ENCODE assay signal across 30 mouse cellular contexts in the genomic region with DNA sequence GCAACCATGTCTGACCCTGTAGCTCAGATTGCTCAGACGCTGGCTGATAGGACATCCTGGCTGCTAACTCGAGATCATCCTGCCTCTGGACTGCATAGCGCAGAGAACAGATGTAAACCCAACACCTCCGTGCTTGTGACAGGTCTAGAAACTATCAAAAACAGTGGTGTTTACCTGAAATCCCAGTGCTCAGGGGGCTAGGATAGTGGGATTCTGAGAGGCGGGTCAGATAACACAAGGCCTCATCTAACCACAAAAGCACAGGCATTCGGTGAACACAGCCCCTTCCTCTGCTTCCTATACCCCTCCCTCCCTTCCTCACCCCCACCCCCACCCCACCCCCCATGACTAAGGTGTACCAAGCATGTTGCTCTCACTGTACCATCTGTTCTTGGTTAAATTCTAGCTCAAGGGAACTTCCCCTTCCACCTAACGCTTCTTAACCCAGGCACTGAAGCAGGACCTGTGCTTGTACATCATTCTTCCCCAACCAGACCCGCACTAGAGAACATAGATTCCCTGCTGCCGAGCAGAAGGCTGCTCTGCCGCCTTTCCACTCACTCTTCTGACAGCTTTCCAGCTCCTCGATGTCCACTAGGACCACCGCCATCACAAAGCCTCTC. TPM values are rescaled to one million over a fixed set of nuclear protein-coding genes. Genes with fewer than 3 reads are reported as not detected.
DNase-seq lines count a peak whose midpoint lies in the region; ATAC-seq and TF ChIP-seq lines count a peak whose summit lies in the region.
"Had no signal": no experiment of that assay in that cellular context is flagged by ENCODE, and none has a peak within 500 bp of the region (broad histone marks: within the 10 kb centered on the region; RNA-seq: fewer than 3 reads in every experiment).

No protein-coding gene starts in this region.

- no peak overlapping the region for H3K9ac ChIP-seq in forebrain, embryonic 16.5 days (replicated peaks; ENCODE audit: low read depth, low read length)
- H3K9ac ChIP-seq in MEL (ENCODE audit: control insufficient read depth, low read depth, low read length, poor library complexity, severe bottlenecking): no peak overlapping the region
- H3K9ac ChIP-seq: embryonic facial prominence, embryonic 15.5 days; forebrain, postnatal 0 days; limb, embryonic 13.5 days; liver, embryonic 13.5 days; lung, embryonic 14.5 days; midbrain, embryonic 13.5 days had no signal

- no peak overlapping the region for H3K4me3 ChIP-seq in forebrain, embryonic 10.5 days
- no peak overlapping the region for H3K4me3 ChIP-seq in forebrain, embryonic 16.5 days (replicated peaks; ENCODE audit: low read length)
- no peak overlapping the region for H3K4me3 ChIP-seq in thymus, adult 2 months (ENCODE audit: control insufficient read depth, insufficient read depth, low read length)
- H3K4me3 ChIP-seq in MEL (ENCODE audit: control insufficient read depth in 1 of 2, insufficient read depth in 1 of 2, low read depth in 2 of 2, low read length in 2 of 2): no peak overlapping the region
- H3K4me3 ChIP-seq: embryonic facial prominence, embryonic 15.5 days; layer of hippocampus, adult 2 months; limb, embryonic 13.5 days; liver, embryonic 13.5 days; megakaryocyte, embryonic 14.5 days; midbrain, embryonic 13.5 days had no signal

- H3K36me3 ChIP-seq in forebrain, embryonic 10.5 days (replicated peaks): no peaks in the 10 kb centered on the region
- no peaks in the 10 kb centered on the region for H3K36me3 ChIP-seq in forebrain, embryonic 16.5 days (ENCODE audit: control insufficient read depth, insufficient read depth)
- no peaks in the 10 kb centered on the region for H3K36me3 ChIP-seq in thymus, adult 2 months (ENCODE audit: control insufficient read depth, insufficient read depth, low read length)
- peaks cover 0 to 2% of the 10 kb centered on the region in 2 experiments; a peak in 2 of 4 replicates for H3K36me3 ChIP-seq in MEL (ENCODE audit: control insufficient read depth in 1 of 2, insufficient read depth in 2 of 2, low read length in 2 of 2)
- H3K36me3 ChIP-seq: embryonic facial prominence, embryonic 15.5 days; G1E; limb, embryonic 13.5 days; liver, embryonic 13.5 days; midbrain, embryonic 13.5 days had no signal

- H3K4me1 ChIP-seq in forebrain, embryonic 10.5 days: peaks cover 42% of the 10 kb centered on the region
- H3K4me1 ChIP-seq in forebrain, embryonic 16.5 days (replicated peaks; ENCODE audit: control insufficient read depth, insufficient read depth, low read length): peaks cover 12% of the 10 kb centered on the region
- peaks cover 49% of the 10 kb centered on the region for H3K4me1 ChIP-seq in thymus, adult 2 months (replicated peaks; ENCODE audit: control insufficient read depth, insufficient read depth, low read length)
- peaks cover 0 to 6% of the 10 kb centered on the region in 2 experiments for H3K4me1 ChIP-seq in MEL (ENCODE audit: control insufficient read depth in 1 of 2, insufficient read depth in 2 of 2, low read length in 2 of 2)

- TF ChIP-seq EP300 in MEL (IDR thresholded peaks at IDR 0.05; ENCODE audit: low read depth in 1 of 2, low read length in 2 of 2): no peak

- no peak for DNase-seq in forebrain, embryonic 10.5 days (ENCODE audit: extremely low spot score, low spot score)
- no peak for DNase-seq in thymus, adult 2 months
- DNase-seq in thymus, postnatal 10 days (ENCODE audit: low spot score in 2 of 2): no peak
- peak; percentile 55 for DNase-seq in MEL (ENCODE audit: low read depth, low spot score)
- no peak for DNase-seq in frontal cortex, postnatal 36 days (ENCODE audit: low spot score in 2 of 2)
- DNase-seq: adrenal gland, adult 8-10 months; cerebellum, adult 18-20 months; cerebellum, postnatal 14 days; forebrain, postnatal 0 days; kidney, postnatal 25 days; liver, embryonic 13.5 days; lung, embryonic 14.5 days had no signal

- TF ChIP-seq POLR2A in thymus, adult 2 months (IDR thresholded peaks at IDR 0.05; ENCODE audit: control insufficient read depth, extremely low read depth, insufficient read depth, low read length, poor library complexity): no peak
- no peak for TF ChIP-seq POLR2A in MEL (IDR thresholded peaks at IDR 0.05; ENCODE audit: control insufficient read depth in 1 of 2, insufficient read depth in 1 of 2, low read depth in 1 of 2, low read length in 2 of 2, poor library complexity in 1 of 2)

- no peak for TF ChIP-seq CTCF in thymus, adult 2 months (IDR thresholded peaks at IDR 0.05; ENCODE audit: borderline replicate concordance, control insufficient read depth, extremely low read depth, insufficient read depth, low read length, poor library complexity)
- no peak for TF ChIP-seq CTCF in MEL (IDR thresholded peaks at IDR 0.05 in 2 of 3, conservative IDR thresholded peaks at IDR 0.05 in 1 of 3; ENCODE audit: control insufficient read depth in 1 of 3, insufficient read depth in 1 of 3, low read depth in 2 of 3, low read length in 3 of 3, poor library complexity in 1 of 3, severe bottlenecking in 1 of 3)

- TF ChIP-seq RAD21 in MEL (IDR thresholded peaks at IDR 0.05; ENCODE audit: low read depth, low read length): no peak

- H3K9me3 ChIP-seq in forebrain, embryonic 10.5 days: no peaks in the 10 kb centered on the region
- H3K9me3 ChIP-seq in forebrain, embryonic 16.5 days (ENCODE audit: control insufficient read depth, low read length): no peaks in the 10 kb centered on the region
- H3K9me3 ChIP-seq in MEL (replicated peaks; ENCODE audit: insufficient read depth, low read length): no peaks in the 10 kb centered on the region
- H3K9me3 ChIP-seq: embryonic facial prominence, embryonic 15.5 days; G1E; limb, embryonic 13.5 days; liver, embryonic 13.5 days; megakaryocyte, embryonic 14.5 days; midbrain, embryonic 13.5 days had no signal

- H3K79me2 ChIP-seq in MEL (ENCODE audit: control insufficient read depth, insufficient read depth, low read length, poor library complexity): no peaks in the 10 kb centered on the region; the same call in 1 of the 2 replicates

- 78% methylated on average over 12 of the region's 12 CpGs for whole genome bisulfite sequencing in forebrain, embryonic 10.5 days
- WGBS in forebrain, embryonic 16.5 days: 74% methylated on average over 12 of the region's 12 CpGs
- 31% methylated on average over 12 of the region's 12 CpGs for WGBS in thymus, adult 2 months

- no peaks in the 10 kb centered on the region for H3K27me3 ChIP-seq in forebrain, embryonic 10.5 days (ENCODE audit: poor library complexity, severe bottlenecking)
- no peaks in the 10 kb centered on the region for H3K27me3 ChIP-seq in forebrain, embryonic 16.5 days (replicated peaks; ENCODE audit: control insufficient read depth, insufficient read depth, low read length)
- H3K27me3 ChIP-seq in thymus, adult 2 months (ENCODE audit: control insufficient read depth, insufficient read depth, low read length): no peaks in the 10 kb centered on the region
- no peaks in the 10 kb centered on the region for H3K27me3 ChIP-seq in MEL (ENCODE audit: control insufficient read depth in 1 of 2, insufficient read depth in 2 of 2, low read length in 2 of 2)
- H3K27me3 ChIP-seq: embryonic facial prominence, embryonic 15.5 days; limb, embryonic 13.5 days; liver, embryonic 13.5 days; megakaryocyte, embryonic 14.5 days; midbrain, embryonic 13.5 days had no signal

- H3K27ac ChIP-seq in forebrain, embryonic 10.5 days: 0 out of 2 replicates have a peak overlapping the region, but pooled peaks have one; percentile 22
- no peak overlapping the region for H3K27ac ChIP-seq in forebrain, embryonic 16.5 days (ENCODE audit: low read length)
- H3K27ac ChIP-seq in thymus, adult 2 months (ENCODE audit: control insufficient read depth, insufficient read depth, low read length): peak overlapping the region; percentile 67
- no peak overlapping the region for H3K27ac ChIP-seq in MEL (ENCODE audit: control insufficient read depth, low read depth, low read length)
- H3K27ac ChIP-seq: embryonic facial prominence, embryonic 15.5 days; layer of hippocampus, adult 2 months; limb, embryonic 13.5 days; liver, embryonic 13.5 days; midbrain, embryonic 13.5 days had no signal

- no peak overlapping the region for H3K4me2 ChIP-seq in forebrain, embryonic 16.5 days (ENCODE audit: low read length)
- H3K4me2 ChIP-seq: embryonic facial prominence, embryonic 15.5 days; limb, embryonic 13.5 days; liver, embryonic 13.5 days; lung, embryonic 14.5 days; midbrain, embryonic 13.5 days had no signal

- no peak for ATAC-seq in forebrain, embryonic 16.5 days
- peak; percentile 35; the same call in 1 of the 2 replicates for ATAC-seq in neutrophil, adult 5-6 weeks (ENCODE audit: extremely low read depth, insufficient number of reproducible peaks, low FRiP score, poor library complexity, severe bottlenecking)
- no peak for ATAC-seq in erythroid progenitor cell, adult 5-6 weeks (replicated peaks; ENCODE audit: low FRiP score, poor library complexity, severe bottlenecking)
- ATAC-seq: activated CD4-positive, CD25-positive, alpha-beta regulatory T cell, adult 4 months; forebrain, postnatal 0 days; hindbrain, embryonic 16.5 days; intestine, postnatal 0 days; midbrain, embryonic 13.5 days had no signal

RNA-seq across cellular contexts. Expression of a gene that starts 41.4 kb away (rescaled TPM):
- 369 and 403 TPM in 2 replicates for polyA plus RNA-seq in forebrain, embryonic 10.5 days (2016; fragmentation: Nextera tagmentation; extraction: Ambion mirVana)
- polyA plus RNA-seq in forebrain, embryonic 16.5 days (2015; fragmentation: Nextera tagmentation; extraction: Ambion mirVana): 290 and 318 TPM in 2 replicates
- polyA plus RNA-seq in thymus, adult 2 months (2012; rRNA removed): 261 and 320 TPM in 2 replicates
- total RNA-seq in MEL (2012; rRNA removed): 392 and 554 TPM in 2 replicates
- polyA plus RNA-seq in MEL (2012; ENCODE audit: insufficient read depth in 1 of 2, insufficient read length in 2 of 2, low read depth in 1 of 2, low replicate concordance in 2 of 2, missing spikeins in 1 of 2): 100 to 1,000 TPM in 1 of 2 experiments, 10 to 100 TPM in 1; 47.4 to 593 TPM
- 21.4 and 24.1 TPM in 2 replicates for total RNA-seq in neutrophil, adult 5-6 weeks (2017)
- 13.7 and 18.9 TPM in 2 replicates for total RNA-seq in erythroid progenitor cell, adult 5-6 weeks (2015; ENCODE audit: low replicate concordance)
- 9.4 and 13.2 TPM in 2 replicates for total RNA-seq in erythroid progenitor cell, adult 5-6 weeks (2017; ENCODE audit: low replicate concordance)

RNA-seq across cellular contexts. Expression of a gene that starts 49.0 kb away (rescaled TPM):
- polyA plus RNA-seq in forebrain, embryonic 10.5 days (2016; fragmentation: Nextera tagmentation; extraction: Ambion mirVana): 0.22 and 0.59 TPM in 2 replicates
- 1.8 and 2.1 TPM in 2 replicates for polyA plus RNA-seq in forebrain, embryonic 16.5 days (2015; fragmentation: Nextera tagmentation; extraction: Ambion mirVana)
- polyA plus RNA-seq in thymus, adult 2 months (2012; rRNA removed): 0.17 and 0.23 TPM in 2 replicates
- 0.96 and 1.4 TPM in 2 replicates for total RNA-seq in MEL (2012; rRNA removed)
- polyA plus RNA-seq in MEL (2012; ENCODE audit: insufficient read depth in 1 of 2, insufficient read length in 2 of 2, low read depth in 1 of 2, low replicate concordance in 2 of 2, missing spikeins in 1 of 2): 100 to 1,000 TPM in 1 of 2 experiments, under 1 TPM in 1; 0.65 to 745 TPM
- not detected in 2 replicates for total RNA-seq in neutrophil, adult 5-6 weeks (2017)
- not detected in 2 replicates for total RNA-seq in erythroid progenitor cell, adult 5-6 weeks (2015; ENCODE audit: low replicate concordance)
- total RNA-seq in erythroid progenitor cell, adult 5-6 weeks (2017; ENCODE audit: low replicate concordance): not detected in 2 replicates
- total RNA-seq: gastrocnemius, adult 18-20 months; gastrocnemius, postnatal 4 days; monocyte, adult 5-6 weeks had no signal
- polyA plus RNA-seq: activated CD4-positive, CD25-positive, alpha-beta regulatory T cell, adult 4 months; G1E; intestine, postnatal 0 days; limb, embryonic 13.5 days; liver, embryonic 13.5 days had no signal

RNA-seq across cellular contexts. Expression of a gene that starts 59.8 kb away (rescaled TPM):
- polyA plus RNA-seq in forebrain, embryonic 10.5 days (2016; fragmentation: Nextera tagmentation; extraction: Ambion mirVana): 0.14 and 0.16 TPM in 2 replicates
- not detected in 2 replicates for polyA plus RNA-seq in forebrain, embryonic 16.5 days (2015; fragmentation: Nextera tagmentation; extraction: Ambion mirVana)
- 0.22 and 0.31 TPM in 2 replicates for polyA plus RNA-seq in thymus, adult 2 months (2012; rRNA removed)
- total RNA-seq in MEL (2012; rRNA removed): not detected in 2 replicates
- not detected for polyA plus RNA-seq in MEL (2012; ENCODE audit: insufficient read depth in 1 of 2, insufficient read length in 2 of 2, low read depth in 1 of 2, low replicate concordance in 2 of 2, missing spikeins in 1 of 2)
- not detected in 2 replicates for total RNA-seq in neutrophil, adult 5-6 weeks (2017)
- total RNA-seq in erythroid progenitor cell, adult 5-6 weeks (2015; ENCODE audit: low replicate concordance): not detected in 2 replicates
- total RNA-seq in erythroid progenitor cell, adult 5-6 weeks (2017; ENCODE audit: low replicate concordance): not detected in 2 replicates
- total RNA-seq: adrenal gland, adult 8-10 months; G1E; gastrocnemius, adult 18-20 months; gastrocnemius, postnatal 4 days; hematopoietic stem cell, adult 5-6 weeks; monocyte, adult 5-6 weeks had no signal
- polyA plus RNA-seq: embryonic facial prominence, embryonic 15.5 days; G1E; heart, embryonic 16.5 days; intestine, postnatal 0 days; kidney, embryonic 14.5 days; limb, embryonic 13.5 days; liver, embryonic 13.5 days; lung, embryonic 14.5 days had no signal

Comparison
In these comparisons a context has a peak if more than half of its experiments do, and no peak if none do; other contexts are left out.
1. H3K27ac ChIP-seq: peak in forebrain, embryonic 10.5 days (single experiment) and thymus, adult 2 months (single experiment); none in forebrain, embryonic 16.5 days (single experiment) and MEL (single experiment).